In the genomic region with DNA sequence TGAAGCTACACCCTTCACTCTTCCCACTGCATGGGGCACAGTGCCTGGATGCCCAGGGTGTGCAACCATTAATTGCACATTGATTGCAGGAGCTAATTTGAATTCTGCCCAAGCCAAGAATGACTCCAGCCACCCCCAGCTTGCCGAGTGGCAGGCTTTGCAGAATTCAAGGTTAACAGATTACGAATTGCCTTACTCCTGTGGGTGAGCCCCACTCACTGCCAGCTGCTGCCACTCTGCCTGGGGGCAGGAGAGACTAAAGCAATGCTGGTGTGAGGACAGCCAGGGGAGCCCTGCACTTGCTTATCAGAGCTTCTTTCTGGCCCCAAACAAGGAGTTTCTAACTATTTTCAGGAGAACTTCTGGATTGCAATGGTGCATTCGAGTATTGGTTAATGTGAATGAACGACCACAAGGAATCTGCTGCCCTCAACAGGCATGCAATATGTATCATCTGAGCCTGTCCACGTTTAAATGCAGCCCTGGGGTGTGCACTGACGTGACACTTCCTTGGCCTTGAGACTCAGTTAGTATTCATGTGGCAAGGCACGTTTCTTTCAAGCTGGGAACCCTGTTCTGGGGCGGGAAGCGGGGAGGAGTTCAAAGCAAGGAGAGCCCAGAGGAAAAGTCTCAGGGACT, we compare ENCODE assay signal across 12 mouse cellular contexts. TPM values are rescaled to one million over a fixed set of nuclear protein-coding genes. Genes with fewer than 3 reads are reported as not detected.
DNase-seq lines count a peak whose midpoint lies in the region; ATAC-seq and TF ChIP-seq lines count a peak whose summit lies in the region.
"Had no signal": no experiment of that assay in that cellular context is flagged by ENCODE, and none has a peak within 500 bp of the region (broad histone marks: within the 10 kb centered on the region; RNA-seq: fewer than 3 reads in every experiment).

No protein-coding gene starts in this region.

- no peaks in the 10 kb centered on the region for H3K36me3 ChIP-seq in heart, embryonic 16.5 days (ENCODE audit: control insufficient read depth, insufficient read depth)
- H3K36me3 ChIP-seq in limb, embryonic 14.5 days (ENCODE audit: control insufficient read depth, insufficient read depth, low read length): no peaks in the 10 kb centered on the region
- H3K36me3 ChIP-seq in limb, embryonic 10.5 days: no peaks in the 10 kb centered on the region
- H3K36me3 ChIP-seq: embryonic facial prominence, embryonic 13.5 days; limb, embryonic 15.5 days; midbrain, embryonic 13.5 days; stomach, embryonic 15.5 days had no signal

- TF ChIP-seq POLR2A in limb, embryonic 14.5 days (IDR thresholded peaks at IDR 0.05; ENCODE audit: borderline replicate concordance, extremely low read depth, insufficient read depth, insufficient read length): no peak

- WGBS in heart, embryonic 16.5 days: 17% methylated on average over 9 of the region's 9 CpGs
- WGBS in limb, embryonic 14.5 days: 26% methylated on average over 9 of the region's 9 CpGs
- 24% methylated on average over 9 of the region's 9 CpGs for WGBS in limb, embryonic 10.5 days

- no peak overlapping the region for H3K4me2 ChIP-seq in heart, embryonic 16.5 days (ENCODE audit: low read depth, low read length)
- no peak overlapping the region for H3K4me2 ChIP-seq in limb, embryonic 14.5 days (replicated peaks; ENCODE audit: low read depth, low read length, severe bottlenecking)
- H3K4me2 ChIP-seq: limb, embryonic 15.5 days had no signal

- H3K4me1 ChIP-seq in heart, embryonic 16.5 days (ENCODE audit: control insufficient read depth, insufficient read depth, low read length): peaks cover 41% of the 10 kb centered on the region
- peaks cover 13% of the 10 kb centered on the region for H3K4me1 ChIP-seq in limb, embryonic 14.5 days (ENCODE audit: control insufficient read depth, insufficient read depth, low read length)
- peaks cover 50% of the 10 kb centered on the region for H3K4me1 ChIP-seq in limb, embryonic 10.5 days

- H3K27ac ChIP-seq in heart, embryonic 16.5 days (ENCODE audit: low read length): no peak overlapping the region
- H3K27ac ChIP-seq in limb, embryonic 14.5 days (replicated peaks; ENCODE audit: low read depth, low read length): no peak overlapping the region
- no peak overlapping the region for H3K27ac ChIP-seq in limb, embryonic 10.5 days
- H3K27ac ChIP-seq: embryonic facial prominence, embryonic 13.5 days; limb, embryonic 15.5 days; midbrain, embryonic 13.5 days; stomach, embryonic 15.5 days had no signal

- peak; percentile 71 to 90 for DNase-seq in adrenal gland, adult (ENCODE audit: inconsistent age in 2 of 2, low spot score in 1 of 2)
- no peak for DNase-seq in adrenal gland, adult 8-10 months
- DNase-seq in heart, adult 11 months: no peak
- DNase-seq in limb, embryonic 14.5 days (ENCODE audit: low spot score): peak; percentile 37
- DNase-seq in limb, embryonic 10.5 days (ENCODE audit: low spot score): no peak
- DNase-seq in NIH3T3 (ENCODE audit: low read depth): peak; percentile 57
- DNase-seq in gastrocnemius, postnatal 10 days: no peak

- peaks cover 43% of the 10 kb centered on the region for H3K27me3 ChIP-seq in heart, embryonic 16.5 days (ENCODE audit: control insufficient read depth, insufficient read depth, low read length)
- peaks cover 59% of the 10 kb centered on the region for H3K27me3 ChIP-seq in limb, embryonic 14.5 days (ENCODE audit: control insufficient read depth, insufficient read depth, low read length)
- H3K27me3 ChIP-seq in limb, embryonic 10.5 days (ENCODE audit: low read depth, poor library complexity, severe bottlenecking): peaks cover 84% of the 10 kb centered on the region

- 0 out of 2 replicates have a peak, but pooled peaks have one; percentile 19 for ATAC-seq in heart, embryonic 16.5 days (replicated peaks; ENCODE audit: extremely low read depth, insufficient read depth, low FRiP score)
- no peak for ATAC-seq in limb, embryonic 14.5 days (ENCODE audit: low FRiP score, low read depth)

- H3K9me3 ChIP-seq in heart, embryonic 16.5 days (replicated peaks; ENCODE audit: control insufficient read depth, low read length): no peaks in the 10 kb centered on the region
- no peaks in the 10 kb centered on the region for H3K9me3 ChIP-seq in limb, embryonic 14.5 days (ENCODE audit: control insufficient read depth, low read length)
- H3K9me3 ChIP-seq in limb, embryonic 10.5 days (replicated peaks): no peaks in the 10 kb centered on the region
- H3K9me3 ChIP-seq: embryonic facial prominence, embryonic 13.5 days; limb, embryonic 15.5 days; midbrain, embryonic 13.5 days; stomach, embryonic 15.5 days had no signal

- H3K4me3 ChIP-seq in heart, embryonic 16.5 days (ENCODE audit: low read length): no peak overlapping the region
- no peak overlapping the region for H3K4me3 ChIP-seq in limb, embryonic 14.5 days (replicated peaks; ENCODE audit: low read length)
- H3K4me3 ChIP-seq in limb, embryonic 10.5 days: no peak overlapping the region
- H3K4me3 ChIP-seq: stomach, embryonic 15.5 days had no signal

- no peak overlapping the region for H3K9ac ChIP-seq in heart, embryonic 16.5 days (ENCODE audit: low read length)
- H3K9ac ChIP-seq in limb, embryonic 14.5 days (ENCODE audit: low read depth, low read length, severe bottlenecking): no peak overlapping the region
- H3K9ac ChIP-seq: embryonic facial prominence, embryonic 13.5 days; limb, embryonic 15.5 days; midbrain, embryonic 13.5 days; stomach, embryonic 15.5 days had no signal

RNA-seq across cellular contexts. Expression of gene Gsg1l, which starts 1.2 kb away (rescaled TPM):
- 100 to 1,000 TPM in 2 of 4 experiments, 10 to 100 TPM in 2; 88.3 to 136 (median 104) TPM for total RNA-seq in adrenal gland, adult 8-10 months (2022)
- polyA plus RNA-seq in heart, embryonic 16.5 days (2015; fragmentation: Nextera tagmentation; extraction: Ambion mirVana): 7.5 and 7.9 TPM in 2 replicates
- 4.3 and 5.6 TPM in 2 replicates for polyA plus RNA-seq in limb, embryonic 14.5 days (2012; rRNA removed)
- polyA plus RNA-seq in limb, embryonic 14.5 days (2014; fragmentation: Nextera tagmentation; extraction: Ambion mirVana): 2.4 and 2.6 TPM in 2 replicates
- polyA plus RNA-seq in limb, embryonic 10.5 days (2016; fragmentation: Nextera tagmentation; extraction: Ambion mirVana): 0.18 and 0.61 TPM in 2 replicates
- under 1 TPM; 0.21 to 0.68 TPM for total RNA-seq in gastrocnemius, postnatal 10 days (2021)

Comparison
In these comparisons a context has a peak if more than half of its experiments do, and no peak if none do; other contexts are left out.
1. DNase-seq: peak in adrenal gland, adult (2 of 2), limb, embryonic 14.5 days (single experiment) and NIH3T3 (single experiment); none in adrenal gland, adult 8-10 months (single experiment), heart, adult 11 months (single experiment), limb, embryonic 10.5 days (single experiment) and gastrocnemius, postnatal 10 days (single experiment).